Mouse (Mus musculus) cerebellum, adult 2 months (tissue): ENCODE results near the gene Chchd6.

Experiments used
- CTCF ChIP-seq: fragments of 200-500 bp; IDR thresholded peaks from 2 replicates; pipeline ENCODE4 v1.5.1; 2011; ENCODE audit warnings: low read depth, mild to moderate bottlenecking, control low read depth, low read length, moderate library complexity, borderline replicate concordance; ENCODE audit not compliant: insufficient read depth
- POLR2A ChIP-seq: fragments of 200-500 bp; IDR thresholded peaks from 2 replicates; pipeline ENCODE4 v1.6.1; 2011; ENCODE audit warnings: low read length, control low read depth, borderline replicate concordance; ENCODE audit not compliant: insufficient read depth

DNA sequence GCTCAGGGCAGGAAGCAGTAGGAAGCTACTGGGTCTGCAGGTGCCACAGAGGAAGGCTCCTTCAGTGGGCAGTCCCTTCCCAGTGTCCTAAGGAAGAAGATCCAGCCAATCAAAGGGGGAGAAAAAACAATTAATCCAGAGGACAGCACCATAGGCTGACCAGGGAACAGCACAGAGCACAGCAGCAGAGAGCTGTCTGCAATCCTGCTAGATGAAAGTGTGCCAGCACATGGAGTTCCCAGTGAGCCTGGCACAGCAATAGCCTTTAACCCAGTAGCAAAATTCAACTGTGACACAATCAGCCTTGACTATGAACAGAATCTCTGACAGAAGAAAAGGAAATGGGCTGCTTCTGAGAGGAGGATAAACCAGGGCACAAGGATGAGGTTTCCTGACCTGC lies 9.8 kb downstream of the Chchd6 start:
- TF ChIP-seq POLR2A, result no peak
- no peak for TF ChIP-seq CTCF
